Mouse (Mus musculus): Measurements from ENCODE around the gene Scml4.

The Scml4 gene

DNA sequence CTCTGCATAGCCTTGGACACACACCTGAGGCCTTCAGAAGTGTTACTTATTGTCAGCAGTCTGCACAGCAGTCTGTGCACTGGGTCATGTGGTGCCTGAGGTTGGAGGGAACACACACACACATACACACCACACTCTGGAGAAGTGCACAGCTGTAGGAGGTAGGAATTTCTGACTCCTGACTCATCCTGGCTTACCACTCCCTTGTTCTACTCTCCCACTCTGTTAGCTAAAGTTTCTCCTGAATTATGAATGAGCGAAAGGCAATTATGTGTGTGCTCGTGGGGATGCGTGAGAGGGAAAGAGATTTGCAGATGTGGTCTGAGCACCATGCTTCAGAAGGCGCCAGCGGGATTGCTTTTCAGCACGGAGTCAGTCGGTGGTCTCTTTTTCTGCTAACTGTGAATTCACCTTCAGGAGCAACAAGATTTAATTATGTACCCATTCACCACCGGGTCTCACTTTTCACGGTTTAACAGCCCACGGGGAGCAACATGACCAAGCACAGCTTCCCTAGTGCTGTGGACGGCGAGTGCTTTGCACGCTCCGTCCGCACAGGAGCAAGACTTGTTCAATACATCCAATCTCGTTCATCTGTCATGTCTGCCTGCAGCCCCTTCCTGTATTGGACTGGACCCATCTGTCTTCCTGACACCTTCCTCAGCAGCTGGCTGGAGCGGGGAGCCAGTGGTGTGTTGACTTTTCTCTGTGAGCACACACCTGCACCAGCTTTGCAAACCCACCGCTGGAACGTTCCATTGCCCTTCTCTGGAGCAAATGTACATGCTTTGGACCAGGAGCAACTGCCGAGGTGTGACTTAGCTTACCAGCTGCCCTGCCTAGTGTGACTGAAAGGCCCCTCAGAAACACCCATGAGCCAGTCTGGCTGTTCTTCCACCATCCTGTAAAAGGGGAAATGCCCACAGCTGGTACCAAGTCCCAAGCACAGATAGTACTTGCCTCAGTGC lies 91.2 kb downstream of the Scml4 start:
- DNase-seq (ENCODE audit: low spot score) = no peak

DNA sequence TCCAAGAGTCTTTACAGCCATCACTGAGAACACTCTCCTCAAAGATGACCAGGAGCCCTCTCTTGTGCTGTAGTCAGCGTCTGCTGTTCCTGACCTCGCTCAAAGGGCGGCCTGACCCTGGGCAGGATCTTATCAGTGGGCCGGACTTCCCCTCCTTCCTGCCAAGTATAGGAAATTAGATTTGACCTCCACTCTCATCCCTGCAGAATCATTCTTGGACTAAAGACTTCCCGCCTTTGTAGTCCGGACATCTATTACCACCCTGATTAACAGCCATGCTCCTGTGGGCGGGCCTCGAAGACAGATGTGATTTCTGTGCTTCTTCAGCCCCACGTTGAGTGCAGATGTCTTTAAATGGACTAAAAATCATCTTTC lies 91.9 kb downstream of the Scml4 start:
- no peak for DNase-seq (ENCODE audit: low spot score)

DNA sequence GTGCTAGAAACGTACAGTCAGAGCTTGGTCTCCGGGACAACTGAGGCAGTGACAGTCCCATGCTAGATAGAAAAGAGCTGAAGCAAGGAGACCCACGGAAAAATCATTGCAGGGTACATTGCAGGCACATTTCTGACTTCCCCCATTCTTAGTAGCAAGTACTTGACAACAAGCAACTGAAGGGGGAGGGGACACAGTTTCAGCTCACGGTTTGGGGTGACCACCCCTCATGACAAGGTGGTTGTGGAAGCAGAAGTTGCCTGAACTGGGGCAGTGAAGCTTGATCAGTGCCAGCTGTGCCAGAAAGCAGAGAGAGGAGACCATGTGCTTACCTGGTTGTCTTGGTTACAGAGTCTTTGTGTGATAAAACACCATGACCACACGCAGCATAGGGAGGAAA lies 93.4 kb downstream of the Scml4 start:
- DNase-seq (ENCODE audit: low spot score) = no peak

DNA sequence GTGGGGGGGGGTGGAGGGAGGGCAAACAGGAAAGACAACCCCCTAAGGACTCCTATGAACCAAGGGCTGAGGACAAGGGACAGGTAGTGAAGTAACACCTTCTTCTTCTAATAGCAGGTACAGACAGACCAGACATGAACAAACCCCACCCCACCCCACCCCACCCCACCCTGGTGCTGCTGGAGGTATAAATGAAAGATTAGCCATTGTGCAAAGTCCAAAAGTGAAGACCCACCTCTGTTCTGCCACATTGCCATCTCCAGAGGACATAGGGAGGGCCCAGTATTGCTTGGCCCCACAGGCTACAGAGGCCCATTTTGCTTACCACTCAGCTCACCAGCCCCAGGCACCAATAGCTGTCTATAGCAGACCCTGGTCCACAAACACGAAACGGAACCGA lies 95.0 kb downstream of the Scml4 start:
- no peak for DNase-seq (ENCODE audit: low spot score)

DNA sequence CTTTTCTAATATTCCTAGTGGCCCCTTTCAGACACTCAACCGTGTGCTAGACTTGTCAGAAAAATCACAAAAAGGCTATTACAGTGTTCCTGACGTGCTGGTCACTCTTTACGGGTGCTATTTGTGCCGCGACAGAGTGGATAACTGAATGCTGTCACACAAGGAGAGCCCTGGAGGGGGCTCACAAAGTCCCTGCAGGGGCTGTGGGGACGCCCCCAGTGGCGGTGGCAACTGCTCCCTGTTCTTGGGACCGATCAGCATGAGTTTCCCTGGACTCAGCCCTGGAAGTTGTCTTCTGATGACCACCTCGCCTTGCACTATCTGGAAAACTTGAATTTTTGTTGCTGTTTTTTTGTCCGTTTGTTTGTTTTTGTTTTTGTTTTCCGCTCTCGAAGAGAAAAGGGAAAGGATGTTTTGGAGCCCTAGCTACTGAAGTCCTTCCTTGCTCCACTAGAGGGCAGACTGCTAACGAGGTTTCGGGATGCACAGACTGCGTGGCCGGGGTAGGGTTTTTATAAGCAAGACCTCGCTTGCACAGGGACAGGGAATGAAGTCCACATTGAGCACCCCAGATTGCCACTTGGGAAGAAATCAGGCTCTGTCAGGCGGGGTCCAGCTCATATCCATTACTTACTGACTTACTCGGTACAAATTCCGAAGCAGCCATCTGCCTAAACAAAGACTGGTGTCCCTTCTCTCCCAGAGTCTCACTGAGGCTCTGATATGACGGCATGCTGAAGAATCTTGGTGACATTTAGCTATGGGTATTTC lies 97.9 kb downstream of the Scml4 start:
- DNase-seq (ENCODE audit: low spot score) = peak; percentile 80

DNA sequence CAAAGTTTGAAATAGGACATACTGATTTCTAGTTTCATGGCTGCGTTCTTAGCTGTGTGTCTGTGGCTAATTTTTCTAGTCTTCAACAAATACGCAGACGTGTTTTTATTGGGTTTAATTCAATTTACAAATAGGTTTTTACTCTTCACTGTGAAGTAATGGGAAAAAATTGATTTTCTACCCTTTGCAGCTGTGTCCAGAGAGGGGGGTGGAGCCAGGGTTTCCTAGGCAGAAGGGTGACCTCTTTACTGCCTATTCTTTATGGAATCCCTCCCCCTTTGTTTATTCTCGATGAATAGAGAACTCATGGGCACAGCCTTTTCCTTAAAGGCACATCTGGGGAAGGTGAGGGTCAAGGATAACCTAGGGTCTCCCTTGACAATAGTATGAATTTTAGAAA lies 98.5 kb downstream of the Scml4 start:
- DNase-seq (ENCODE audit: low spot score) = no peak

DNA sequence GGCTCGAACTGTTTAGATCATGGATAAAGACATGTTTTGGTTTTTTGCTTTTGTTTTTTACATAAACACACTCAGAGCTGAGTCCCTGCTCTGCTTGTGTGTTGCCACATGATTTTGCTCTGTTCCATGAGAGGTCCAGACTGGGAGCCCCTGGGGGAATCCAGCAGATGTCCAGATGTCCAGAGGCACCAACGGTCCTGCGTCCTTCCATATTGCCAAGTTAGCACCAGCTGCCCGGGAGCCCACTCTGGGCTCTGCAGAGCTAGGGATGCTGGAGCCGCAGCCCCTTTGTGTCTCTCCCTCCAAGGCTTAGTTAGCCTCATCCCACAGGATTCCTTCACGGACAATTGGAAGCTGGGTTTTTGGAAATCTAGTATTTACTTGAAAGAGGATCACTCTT lies 101.6 kb downstream of the Scml4 start:
- DNase-seq (ENCODE audit: low spot score) = no peak

DNA sequence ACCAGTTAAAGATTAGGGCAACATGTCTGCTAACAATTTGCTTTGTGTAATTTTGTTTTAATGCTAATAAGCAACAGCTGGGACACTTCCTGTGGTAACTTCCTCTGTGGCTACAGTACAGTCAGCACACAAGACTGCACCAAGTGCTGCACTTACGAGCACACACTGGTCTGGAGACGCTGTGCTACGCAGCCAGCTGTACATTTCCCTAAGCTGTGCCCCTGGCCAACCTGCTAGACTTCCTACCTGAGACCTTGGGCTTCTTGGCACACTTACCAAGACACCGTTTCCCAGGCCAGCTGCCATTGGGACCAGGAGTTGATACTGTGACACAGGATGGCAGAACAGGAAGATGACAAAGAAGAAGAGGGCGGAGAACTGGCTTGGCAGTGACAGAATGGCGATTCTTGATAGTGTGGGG lies 102.0 kb downstream of the Scml4 start:
- DNase-seq (ENCODE audit: low spot score) = no peak

DNA sequence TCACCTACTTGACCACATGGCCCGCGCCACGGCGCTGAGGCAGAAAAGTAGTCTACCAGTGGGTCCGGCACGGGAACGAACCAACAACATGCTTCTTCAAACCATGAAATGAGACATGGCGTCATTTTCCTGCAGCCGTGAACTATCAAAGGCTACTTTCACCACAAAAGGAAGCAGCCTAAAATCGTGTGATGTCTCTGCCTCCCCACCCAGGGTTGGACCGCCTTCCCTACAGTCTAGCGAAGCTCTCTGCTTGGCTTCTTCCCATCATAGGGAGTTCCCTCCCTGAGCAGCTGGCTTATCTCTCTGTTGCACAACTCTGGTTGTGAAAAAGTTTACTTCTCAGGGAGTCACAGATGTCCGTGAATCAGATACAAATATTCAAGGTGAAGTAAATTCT lies 102.5 kb downstream of the Scml4 start:
- DNase-seq (ENCODE audit: low spot score) = no peak

DNA sequence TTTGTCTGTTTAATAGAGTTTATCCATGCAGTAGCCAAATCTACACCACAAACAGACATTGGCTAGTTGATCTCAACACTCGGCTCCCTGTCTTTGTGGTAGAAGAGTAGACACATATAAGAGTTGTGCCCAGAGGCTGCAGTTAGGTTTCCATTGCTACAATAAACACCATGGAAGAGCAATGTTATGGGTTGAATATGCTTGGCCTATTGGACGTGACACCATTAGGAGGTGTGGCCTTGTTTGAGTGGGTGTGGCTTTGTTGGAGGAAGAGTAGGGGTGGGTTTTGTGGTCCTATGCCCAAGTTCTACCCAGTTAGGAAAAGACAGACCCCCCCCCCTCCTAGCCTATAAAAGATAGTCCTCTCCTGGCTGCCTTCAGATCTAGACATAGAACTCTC lies 102.9 kb downstream of the Scml4 start:
- DNase-seq (ENCODE audit: low spot score) = no peak

DNA sequence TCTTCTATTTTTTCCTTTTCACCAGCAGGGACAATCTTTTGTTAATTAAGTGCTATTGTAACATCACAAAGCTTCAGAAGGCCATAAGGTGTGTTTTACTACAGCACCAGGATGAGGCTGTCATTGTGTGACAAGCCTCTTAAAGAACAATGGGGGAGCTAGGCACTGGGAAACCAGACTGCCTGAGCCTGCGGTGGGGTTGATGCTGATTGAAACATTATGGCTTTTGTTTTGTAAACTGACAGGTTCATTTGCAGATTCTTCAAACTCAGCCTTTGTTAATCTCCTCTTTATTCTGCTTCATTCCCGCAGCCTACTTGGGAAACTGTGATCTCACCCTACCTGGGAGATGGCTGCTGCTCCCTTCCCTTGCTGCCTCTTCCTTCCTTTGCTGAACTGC lies 108.2 kb downstream of the Scml4 start:
- DNase-seq (ENCODE audit: low spot score) = no peak

DNA sequence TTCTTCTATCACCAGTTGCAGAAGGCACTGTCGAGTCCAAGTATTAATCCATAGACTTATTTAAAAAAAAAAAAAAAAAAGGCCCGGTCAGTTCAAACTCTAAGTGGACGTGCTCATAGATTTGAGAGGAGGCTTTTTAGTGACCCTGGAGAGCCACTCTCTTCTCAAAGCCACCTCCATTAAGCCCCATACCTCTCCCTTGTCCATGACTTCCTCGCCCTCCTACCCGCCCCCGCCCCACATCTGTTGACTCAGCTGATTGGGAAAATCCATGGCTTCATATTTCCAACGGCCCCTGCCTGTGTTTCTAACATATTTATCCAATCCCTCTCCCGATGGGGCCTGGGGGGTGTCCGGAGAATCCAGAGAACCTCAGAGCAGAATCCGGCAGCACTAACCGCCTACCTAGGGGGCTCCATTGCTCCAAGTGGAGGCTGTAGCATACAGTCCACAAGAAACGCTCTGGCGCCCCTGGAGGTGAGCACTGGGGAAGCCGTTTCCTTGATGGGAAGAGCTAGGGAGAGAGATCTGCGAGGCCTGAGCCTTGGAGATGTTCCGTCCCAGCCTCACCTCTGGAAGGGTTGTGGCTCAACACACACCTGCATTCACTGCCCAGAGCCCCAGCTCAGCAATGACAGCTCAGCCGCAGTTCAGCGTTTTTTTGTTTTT lies 112.5 kb downstream of the Scml4 start:
- peak; percentile 89 for DNase-seq (ENCODE audit: low spot score)

DNA sequence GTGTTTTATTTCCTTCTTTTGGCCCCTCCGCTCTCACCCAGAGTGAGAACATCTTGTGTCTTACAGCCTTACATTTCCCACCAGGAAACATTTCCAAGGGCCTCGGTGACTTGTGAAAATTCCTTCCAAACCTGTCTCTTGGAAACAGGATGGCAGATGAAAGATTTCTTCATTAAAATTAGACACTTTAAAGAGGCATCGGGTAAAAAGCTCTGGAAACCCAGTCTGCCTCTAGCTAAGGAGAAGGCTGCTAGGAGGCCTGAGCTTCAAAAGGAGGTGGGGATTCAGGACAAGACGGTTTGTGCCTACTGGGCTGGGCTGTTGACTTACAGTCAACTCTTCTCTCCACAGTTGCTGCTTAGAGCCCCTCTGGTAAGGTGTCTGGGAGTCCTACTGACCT lies 113.4 kb downstream of the Scml4 start:
- no peak for DNase-seq (ENCODE audit: low spot score)

DNA sequence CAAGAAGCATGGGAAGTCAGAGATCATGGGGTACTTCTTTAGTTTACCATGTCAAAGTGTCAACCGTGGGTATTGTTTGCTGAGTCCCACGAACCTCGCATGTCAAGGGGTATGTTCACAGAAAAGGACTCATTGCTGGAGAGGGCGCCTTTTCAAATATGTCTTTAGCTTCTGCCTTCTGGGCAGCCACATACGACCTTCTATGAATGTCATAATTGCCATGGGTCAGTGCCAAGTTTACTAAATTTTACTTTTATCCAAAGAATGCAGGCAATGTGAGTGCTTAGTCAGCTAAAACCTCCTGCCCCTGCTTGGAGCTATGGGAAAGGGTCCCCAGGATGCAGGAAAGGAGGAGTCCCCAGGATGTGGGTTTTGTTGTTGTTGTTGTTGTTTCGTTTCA lies 116.4 kb downstream of the Scml4 start:
- no peak for DNase-seq (ENCODE audit: low spot score)

DNA sequence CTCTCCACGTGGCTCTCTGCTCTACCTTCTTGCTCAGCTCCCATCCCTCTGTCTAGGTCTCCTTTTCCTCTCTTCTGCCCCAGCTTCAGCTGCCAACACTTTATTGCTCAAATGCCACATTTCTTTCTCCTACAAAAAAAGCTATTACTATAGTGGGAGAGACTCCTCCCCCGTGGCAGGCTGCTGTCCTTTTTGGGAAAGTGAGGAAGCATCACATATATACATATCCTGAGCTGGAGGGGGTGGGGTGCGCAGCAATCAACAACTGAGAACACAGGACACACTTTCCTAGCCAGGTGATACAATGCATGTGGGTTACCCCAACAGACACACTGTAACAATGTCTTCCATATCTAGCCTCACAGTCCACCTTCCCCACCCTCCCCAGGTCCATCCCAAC lies 118.2 kb downstream of the Scml4 start:
- no peak for DNase-seq (ENCODE audit: low spot score)

DNA sequence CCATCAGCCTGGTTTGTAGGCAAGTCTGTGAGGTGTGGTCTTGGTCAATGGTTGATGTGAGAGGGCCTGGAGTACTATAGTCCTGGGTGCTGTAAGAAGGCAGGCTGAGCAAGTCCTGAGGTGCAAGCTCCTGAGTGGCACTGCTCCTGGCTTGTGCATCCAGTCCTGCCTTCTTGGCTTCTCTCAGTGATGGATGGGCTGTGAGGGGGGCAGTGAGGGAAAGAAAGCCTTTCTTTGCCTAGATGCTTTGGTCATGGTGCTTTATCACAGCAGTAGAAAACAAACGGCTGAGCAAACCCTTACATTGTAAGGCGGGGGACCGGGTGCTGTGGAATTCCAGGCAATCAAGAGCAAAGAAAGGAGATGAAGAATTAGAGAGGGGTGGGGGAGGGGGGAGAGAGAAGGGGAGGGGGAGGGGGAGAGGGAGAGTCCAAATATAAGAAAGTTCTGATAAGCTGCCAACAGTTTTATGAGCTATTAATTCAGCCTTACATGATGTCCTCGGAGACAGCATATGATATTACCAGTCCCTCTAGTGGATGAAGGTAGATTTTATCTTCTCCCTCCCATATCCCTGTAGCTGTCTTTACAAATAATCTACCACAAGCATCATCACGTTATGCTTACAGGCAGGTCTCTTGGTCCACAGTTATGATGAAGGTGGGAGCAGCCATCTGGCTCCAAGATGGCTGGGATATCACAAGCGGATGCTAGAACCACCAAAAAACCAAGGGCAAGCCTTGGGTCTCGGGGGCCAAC lies 121.0 kb downstream of the Scml4 start:
- no peak for DNase-seq (ENCODE audit: low spot score)

DNA sequence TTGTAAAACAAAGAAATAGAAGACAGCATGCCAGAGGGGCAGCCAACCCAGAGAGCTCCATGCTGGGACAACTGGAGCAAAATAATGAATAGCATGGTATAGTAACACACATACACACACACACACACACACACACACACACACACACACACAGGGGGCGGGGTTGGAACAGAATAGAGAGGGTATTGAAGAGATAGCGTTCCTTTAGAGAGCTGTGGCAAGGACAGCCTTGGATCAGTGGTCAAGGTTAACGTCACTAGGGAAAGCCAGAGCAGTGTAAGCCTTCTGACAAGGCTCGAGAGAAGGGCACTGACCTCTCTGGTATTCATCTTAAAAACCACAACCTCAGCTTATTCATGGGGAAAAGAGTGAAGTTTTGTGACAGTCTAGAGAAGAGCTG lies 124.7 kb downstream of the Scml4 start:
- DNase-seq (ENCODE audit: low spot score) = no peak

DNA sequence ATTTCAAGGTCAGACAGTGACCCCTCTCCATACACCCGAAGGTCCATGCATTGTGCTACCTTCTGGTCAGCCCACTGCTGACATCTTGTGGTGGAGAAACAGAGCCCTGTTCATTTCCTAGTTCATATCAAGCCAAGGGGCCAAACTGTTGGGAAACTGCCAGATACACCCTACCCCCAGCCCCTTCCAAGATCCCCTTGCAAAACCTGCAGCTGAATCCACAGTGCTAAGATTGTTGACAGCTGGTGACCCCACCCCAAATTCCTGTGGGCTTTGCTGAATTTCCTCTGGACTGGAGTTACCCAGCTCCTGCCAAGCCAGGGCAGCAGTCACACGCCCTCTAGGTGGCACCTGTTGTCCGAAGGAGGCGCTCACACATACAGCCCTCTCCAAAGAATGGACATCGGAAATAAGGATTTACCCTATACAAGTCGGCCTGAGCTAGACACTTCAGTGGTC lies 127.5 kb downstream of the Scml4 start:
- no peak for DNase-seq (ENCODE audit: low spot score)

DNA sequence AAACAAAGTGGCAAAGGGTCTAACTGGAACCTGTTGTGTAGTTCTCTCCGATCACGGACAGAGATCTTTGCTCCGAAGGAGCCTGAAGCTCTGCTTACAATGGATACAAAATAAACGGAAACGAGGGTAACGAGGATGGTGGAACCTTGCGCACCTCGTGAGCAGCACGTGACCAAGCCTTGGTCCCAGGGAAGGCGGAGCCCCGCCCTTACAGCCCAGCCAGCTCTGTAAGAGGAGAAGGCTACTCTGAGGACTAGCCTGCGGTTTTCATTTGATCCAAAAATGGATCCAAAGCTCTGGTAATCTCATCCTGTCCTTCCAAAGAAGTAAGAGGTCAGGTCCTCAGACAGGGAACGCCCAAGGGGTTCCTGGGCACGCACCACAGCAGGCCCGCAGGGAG lies 128.5 kb downstream of the Scml4 start:
- no peak for DNase-seq (ENCODE audit: low spot score)

DNA sequence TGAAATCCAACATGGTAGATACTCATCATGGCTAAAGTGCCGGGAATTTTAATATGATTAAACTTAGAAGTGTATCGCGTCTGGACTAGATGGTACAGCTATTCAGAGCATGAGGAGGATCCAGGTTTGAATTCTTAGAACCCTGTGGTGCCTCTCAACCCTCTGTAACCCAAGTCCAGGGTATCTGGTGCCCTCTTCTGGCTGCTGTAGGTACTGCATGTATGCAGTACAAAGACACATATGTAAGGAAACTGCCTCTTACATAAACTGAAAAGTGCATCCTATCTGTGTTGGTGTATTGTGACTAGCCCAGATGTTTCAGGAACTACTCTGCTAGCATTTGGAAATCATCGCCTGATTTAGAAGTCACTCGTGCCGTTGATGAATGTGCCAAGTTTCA lies 129.7 kb downstream of the Scml4 start:
- DNase-seq (ENCODE audit: low spot score) = peak; percentile 78

DNA sequence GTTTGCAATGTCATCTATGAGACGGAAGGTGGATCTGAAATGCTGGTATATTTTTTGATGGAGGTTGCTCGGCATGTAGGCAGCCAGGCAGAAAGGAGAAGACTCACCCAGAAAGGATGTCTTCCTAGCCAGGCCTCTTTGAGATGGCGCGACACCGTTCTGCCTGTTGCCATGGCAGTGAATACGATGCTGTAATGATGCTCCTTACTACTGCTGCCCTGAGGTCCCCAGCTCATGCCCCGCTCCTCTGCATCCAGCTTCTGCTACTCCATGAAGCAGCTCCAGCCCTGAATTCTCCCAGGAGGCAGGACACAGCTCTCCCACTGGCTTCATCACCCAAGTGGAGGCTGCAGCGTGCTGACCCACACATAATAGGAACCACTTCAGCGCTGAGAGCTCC lies 130.8 kb downstream of the Scml4 start:
- DNase-seq (ENCODE audit: low spot score) = no peak

DNA sequence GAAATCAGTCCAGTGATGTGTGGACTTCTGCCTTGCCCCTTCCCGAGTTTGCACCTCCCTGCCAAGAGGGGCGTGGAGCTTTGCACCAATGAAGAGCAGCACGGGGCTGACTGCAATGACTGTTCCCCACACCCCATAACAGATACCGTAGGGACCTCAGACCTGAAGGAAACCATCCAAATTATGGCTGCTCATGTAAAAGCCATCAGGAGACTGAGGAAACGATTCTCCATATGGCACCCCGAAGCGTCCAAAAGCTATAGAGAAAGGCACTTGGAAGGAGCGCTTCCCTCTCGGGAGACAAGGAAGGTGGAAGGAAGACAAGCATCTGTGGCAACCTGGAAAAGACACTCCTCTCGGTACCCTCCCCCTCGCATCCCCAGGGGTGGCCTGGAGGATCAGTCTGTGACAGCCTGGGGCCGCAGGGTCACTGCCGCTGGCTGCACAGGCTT lies 134.2 kb downstream of the Scml4 start:
- DNase-seq (ENCODE audit: low spot score) = no peak
